Mouse (Mus musculus): Measurements from ENCODE around the gene Svbp. TPM values are rescaled to one million over a fixed set of nuclear protein-coding genes. Genes with fewer than 3 reads are reported as not detected.
A peak's percentile ranks its signal among the peaks of the same experiment; 100 is the strongest.

Svbp gene
- 69.6 and 79.2 TPM in 2 replicates for polyA plus RNA-seq (2015; fragmentation: Nextera tagmentation; extraction: Ambion mirVana)

GRCm38 (mm10) chr4:119194909-119195581 is at the start of gene Svbp:
Gene Svbp, plus strand, starts transcription at chr4:119195306.
- Histone ChIP-seq H3K4me3 (ENCODE audit: low read depth, low read length) (peak within 1 kb of the TSS; percentile 86), H3K4me2 (ENCODE audit: low read depth, low read length) (peak within 1 kb of the TSS; percentile 64), H3K9ac (ENCODE audit: low read depth, low read length) (peak within 1 kb of the TSS; percentile 90), H3K27me3 (ENCODE audit: control insufficient read depth, insufficient read depth, low read depth, low read length) (no peaks in the 10 kb centered on the region), H3K27ac (ENCODE audit: low read length) (peak within 1 kb of the TSS; percentile 84), H3K4me1 (ENCODE audit: control insufficient read depth, low read depth, low read length) (peaks cover 64% of the 10 kb centered on the region), H3K36me3 (ENCODE audit: control insufficient read depth, insufficient read depth) (no peaks in the 10 kb centered on the region), H3K9me3 (replicated peaks; ENCODE audit: control insufficient read depth, low read length) (no peaks in the 10 kb centered on the region)
- ATAC-seq (ENCODE audit: low read depth), result peak; percentile 88
- 0% methylated on average over 47 of the region's 47 CpGs for WGBS (ENCODE audit: insufficient replicate concordance)

GRCm38 (mm10) chr4:119146816-119147215 is 48.3 kb upstream of the Svbp start:
- H3K4me2 ChIP-seq (ENCODE audit: low read depth, low read length), result no peak overlapping the region
- no peaks in the 10 kb centered on the region for H3K36me3 ChIP-seq (ENCODE audit: control insufficient read depth, insufficient read depth)
- H3K27me3 ChIP-seq (ENCODE audit: control insufficient read depth, insufficient read depth, low read depth, low read length), result 0 out of 2 replicates have a peak, but pooled peaks cover 2% of the 10 kb centered on the region
- H3K4me3 ChIP-seq (ENCODE audit: low read depth, low read length), result no peak overlapping the region
- peaks cover 5% of the 10 kb centered on the region for H3K4me1 ChIP-seq (ENCODE audit: control insufficient read depth, low read depth, low read length)
- no peaks in the 10 kb centered on the region for H3K9me3 ChIP-seq (replicated peaks; ENCODE audit: control insufficient read depth, low read length)
- no peak for ATAC-seq (ENCODE audit: low read depth)
- H3K9ac ChIP-seq (ENCODE audit: low read depth, low read length), result no peak overlapping the region
- no peak overlapping the region for H3K27ac ChIP-seq (ENCODE audit: low read length)
- WGBS (ENCODE audit: insufficient replicate concordance), result 74% methylated on average over 7 of the region's 7 CpGs

GRCm38 (mm10) chr4:119147347-119147746 is 47.8 kb upstream of the Svbp start:
- Histone ChIP-seq H3K4me2 (ENCODE audit: low read depth, low read length) (no peak overlapping the region), H3K9ac (ENCODE audit: low read depth, low read length) (no peak overlapping the region), H3K27me3 (ENCODE audit: control insufficient read depth, insufficient read depth, low read depth, low read length) (0 out of 2 replicates have a peak, but pooled peaks cover 2% of the 10 kb centered on the region), H3K4me3 (ENCODE audit: low read depth, low read length) (no peak overlapping the region), H3K9me3 (replicated peaks; ENCODE audit: control insufficient read depth, low read length) (no peaks in the 10 kb centered on the region), H3K27ac (ENCODE audit: low read length) (no peak overlapping the region), H3K36me3 (ENCODE audit: control insufficient read depth, insufficient read depth) (no peaks in the 10 kb centered on the region), H3K4me1 (ENCODE audit: control insufficient read depth, low read depth, low read length) (peaks cover 2% of the 10 kb centered on the region; the same call in 1 of the 2 replicates)
- WGBS (ENCODE audit: insufficient replicate concordance), result 66% methylated on average over 5 of the region's 5 CpGs
- ATAC-seq (ENCODE audit: low read depth), result no peak

- Histone ChIP-seq H3K4me1 (ENCODE audit: control insufficient read depth, low read depth, low read length) (no peaks in the 10 kb centered on the region), H3K4me3 (ENCODE audit: low read depth, low read length) (no peak overlapping the region), H3K9ac (ENCODE audit: low read depth, low read length) (no peak overlapping the region), H3K4me2 (ENCODE audit: low read depth, low read length) (no peak overlapping the region), H3K36me3 (ENCODE audit: control insufficient read depth, insufficient read depth) (no peaks in the 10 kb centered on the region), H3K27ac (ENCODE audit: low read length) (no peak overlapping the region), H3K9me3 (replicated peaks; ENCODE audit: control insufficient read depth, low read length) (no peaks in the 10 kb centered on the region), H3K27me3 (ENCODE audit: control insufficient read depth, insufficient read depth, low read depth, low read length) (0 out of 2 replicates have a peak, but pooled peaks cover 1% of the 10 kb centered on the region)
- ATAC-seq (ENCODE audit: low read depth), result no peak
- WGBS (ENCODE audit: insufficient replicate concordance), result 55% methylated on average over 11 of the region's 11 CpGs
These were observed 46.4 kb upstream of the Svbp start for GRCm38 (mm10) chr4:119148741-119149140.

GRCm38 (mm10) chr4:119157186-119157585 is 37.9 kb upstream of the Svbp start:
- Histone ChIP-seq H3K4me1 (ENCODE audit: control insufficient read depth, low read depth, low read length) (no peaks in the 10 kb centered on the region), H3K36me3 (ENCODE audit: control insufficient read depth, insufficient read depth) (no peaks in the 10 kb centered on the region), H3K27ac (ENCODE audit: low read length) (no peak overlapping the region), H3K4me3 (ENCODE audit: low read depth, low read length) (no peak overlapping the region), H3K27me3 (ENCODE audit: control insufficient read depth, insufficient read depth, low read depth, low read length) (no peaks in the 10 kb centered on the region), H3K4me2 (ENCODE audit: low read depth, low read length) (no peak overlapping the region), H3K9me3 (replicated peaks; ENCODE audit: control insufficient read depth, low read length) (no peaks in the 10 kb centered on the region), H3K9ac (ENCODE audit: low read depth, low read length) (no peak overlapping the region)
- no peak for ATAC-seq (ENCODE audit: low read depth)
- 11% methylated on average over 2 of the region's 2 CpGs for WGBS (ENCODE audit: insufficient replicate concordance)

GRCm38 (mm10) chr4:119157891-119158290 is 37.2 kb upstream of the Svbp start:
- H3K9ac ChIP-seq (ENCODE audit: low read depth, low read length), result no peak overlapping the region
- WGBS (ENCODE audit: insufficient replicate concordance), result 73% methylated on average over 5 of the region's 5 CpGs
- H3K27ac ChIP-seq (ENCODE audit: low read length), result no peak overlapping the region
- H3K4me3 ChIP-seq (ENCODE audit: low read depth, low read length), result no peak overlapping the region
- H3K4me1 ChIP-seq (ENCODE audit: control insufficient read depth, low read depth, low read length), result no peaks in the 10 kb centered on the region
- H3K4me2 ChIP-seq (ENCODE audit: low read depth, low read length), result no peak overlapping the region
- H3K9me3 ChIP-seq (replicated peaks; ENCODE audit: control insufficient read depth, low read length), result no peaks in the 10 kb centered on the region
- H3K36me3 ChIP-seq (ENCODE audit: control insufficient read depth, insufficient read depth), result no peaks in the 10 kb centered on the region
- no peaks in the 10 kb centered on the region for H3K27me3 ChIP-seq (ENCODE audit: control insufficient read depth, insufficient read depth, low read depth, low read length)
- no peak for ATAC-seq (ENCODE audit: low read depth)

GRCm38 (mm10) chr4:119161358-119161757 is 33.7 kb upstream of the Svbp start:
- 60% methylated on average over 3 of the region's 3 CpGs for WGBS (ENCODE audit: insufficient replicate concordance)
- Histone ChIP-seq H3K9ac (ENCODE audit: low read depth, low read length) (no peak overlapping the region), H3K36me3 (ENCODE audit: control insufficient read depth, insufficient read depth) (no peaks in the 10 kb centered on the region), H3K27ac (ENCODE audit: low read length) (no peak overlapping the region), H3K4me3 (ENCODE audit: low read depth, low read length) (no peak overlapping the region), H3K9me3 (replicated peaks; ENCODE audit: control insufficient read depth, low read length) (no peaks in the 10 kb centered on the region), H3K4me1 (ENCODE audit: control insufficient read depth, low read depth, low read length) (no peaks in the 10 kb centered on the region), H3K4me2 (ENCODE audit: low read depth, low read length) (no peak overlapping the region), H3K27me3 (ENCODE audit: control insufficient read depth, insufficient read depth, low read depth, low read length) (no peaks in the 10 kb centered on the region)
- no peak for ATAC-seq (ENCODE audit: low read depth)

GRCm38 (mm10) chr4:119162990-119163389 is 32.1 kb upstream of the Svbp start:
- Histone ChIP-seq H3K4me2 (ENCODE audit: low read depth, low read length) (no peak overlapping the region), H3K36me3 (ENCODE audit: control insufficient read depth, insufficient read depth) (no peaks in the 10 kb centered on the region), H3K27ac (ENCODE audit: low read length) (no peak overlapping the region), H3K4me1 (ENCODE audit: control insufficient read depth, low read depth, low read length) (no peaks in the 10 kb centered on the region; the same call in 1 of the 2 replicates), H3K27me3 (ENCODE audit: control insufficient read depth, insufficient read depth, low read depth, low read length) (no peaks in the 10 kb centered on the region), H3K9ac (ENCODE audit: low read depth, low read length) (no peak overlapping the region), H3K4me3 (ENCODE audit: low read depth, low read length) (no peak overlapping the region), H3K9me3 (replicated peaks; ENCODE audit: control insufficient read depth, low read length) (no peaks in the 10 kb centered on the region)
- 58% methylated on average over 4 of the region's 4 CpGs for WGBS (ENCODE audit: insufficient replicate concordance)
- ATAC-seq (ENCODE audit: low read depth), result no peak

- H3K4me1 ChIP-seq (ENCODE audit: control insufficient read depth, low read depth, low read length), result no peaks in the 10 kb centered on the region; the same call in 1 of the 2 replicates
- ATAC-seq (ENCODE audit: low read depth), result no peak
- no peaks in the 10 kb centered on the region for H3K9me3 ChIP-seq (replicated peaks; ENCODE audit: control insufficient read depth, low read length)
- WGBS (ENCODE audit: insufficient replicate concordance), result 27% methylated on average over 7 of the region's 7 CpGs
- H3K4me3 ChIP-seq (ENCODE audit: low read depth, low read length), result no peak overlapping the region
- H3K36me3 ChIP-seq (ENCODE audit: control insufficient read depth, insufficient read depth), result no peaks in the 10 kb centered on the region; the same call in 1 of the 2 replicates
- no peak overlapping the region for H3K9ac ChIP-seq (ENCODE audit: low read depth, low read length)
- H3K4me2 ChIP-seq (ENCODE audit: low read depth, low read length), result no peak overlapping the region
- H3K27me3 ChIP-seq (ENCODE audit: control insufficient read depth, insufficient read depth, low read depth, low read length), result no peaks in the 10 kb centered on the region
- no peak overlapping the region for H3K27ac ChIP-seq (ENCODE audit: low read length)
These were observed 29.2 kb upstream of the Svbp start for GRCm38 (mm10) chr4:119165916-119166315.

All from liver, embryonic 16.5 days (tissue).